23 mouse cellular contexts compared by ENCODE assay signal in genomic region chr1:193572411-193572810, GRCm38 (mm10).
A peak's percentile ranks its signal among the peaks of the same experiment; 100 is the strongest.
DNase-seq lines count a peak whose midpoint lies in the region; ATAC-seq lines count a peak whose summit lies in the region.
"Had no signal": no experiment of that assay in that cellular context is flagged by ENCODE, and none has a peak within 500 bp of the region (broad histone marks: within the 10 kb centered on the region; RNA-seq: fewer than 3 reads in every experiment).

No protein-coding gene starts in this region.

- H3K9me3 ChIP-seq in hindbrain, embryonic 12.5 days (replicated peaks) = no peaks in the 10 kb centered on the region
- H3K9me3 ChIP-seq: forebrain, embryonic 10.5 days; forebrain, embryonic 13.5 days; hindbrain, embryonic 10.5 days; hindbrain, embryonic 15.5 days; kidney, embryonic 15.5 days had no signal

- H3K4me1 ChIP-seq in hindbrain, embryonic 12.5 days = peaks cover 6% of the 10 kb centered on the region; the same call in 1 of the 2 replicates

- peak; percentile 45 for DNase-seq in adrenal gland, adult 2 months
- no peak for DNase-seq in adrenal gland, postnatal 4 days (ENCODE audit: low spot score in 2 of 2)
- DNase-seq in 3T3-L1 (ENCODE audit: low read depth, low spot score) (peak; percentile 52), adipocyte (ENCODE audit: low spot score) (peak; percentile 49)
- DNase-seq in adrenal gland, postnatal 14 days = peak; percentile 13
- DNase-seq in left cerebral cortex, postnatal 36 days (ENCODE audit: low spot score in 2 of 2) = no peak
- DNase-seq: cerebellum, adult 8-10 months; cerebellum, postnatal 36 days; gastrocnemius, postnatal 10 days; gastrocnemius, postnatal 36 days; heart, postnatal 36 days had no signal

- H3K27me3 ChIP-seq in hindbrain, embryonic 12.5 days = no peaks in the 10 kb centered on the region; the same call in 1 of the 2 replicates
- H3K27me3 ChIP-seq: hindbrain, embryonic 15.5 days had no signal

- WGBS in hindbrain, embryonic 12.5 days = 94% methylated on average over 3 of the region's 3 CpGs

- intact Hi-C loops in left cerebral cortex, postnatal 36 days (cut with DNase I) = no loop called here

- H3K4me3 ChIP-seq in hindbrain, embryonic 12.5 days = no peak overlapping the region
- H3K4me3 ChIP-seq: forebrain, embryonic 10.5 days; forebrain, embryonic 13.5 days; hindbrain, embryonic 10.5 days; hindbrain, embryonic 15.5 days; kidney, embryonic 15.5 days had no signal

- no peak overlapping the region for H3K27ac ChIP-seq in hindbrain, embryonic 12.5 days
- H3K27ac ChIP-seq: forebrain, embryonic 10.5 days; forebrain, embryonic 13.5 days; hindbrain, embryonic 10.5 days; hindbrain, embryonic 15.5 days; kidney, embryonic 15.5 days had no signal

- H3K36me3 ChIP-seq in hindbrain, embryonic 12.5 days = no peaks in the 10 kb centered on the region
- H3K36me3 ChIP-seq: forebrain, embryonic 10.5 days; hindbrain, embryonic 10.5 days; hindbrain, embryonic 15.5 days; kidney, embryonic 15.5 days had no signal

- ATAC-seq in hindbrain, embryonic 12.5 days (ENCODE audit: low FRiP score) = no peak
- no peak for ATAC-seq in megakaryocyte-erythroid progenitor cell, adult 5-6 weeks (replicated peaks; ENCODE audit: low FRiP score, low TSS enrichment, poor library complexity, severe bottlenecking)
- ATAC-seq: activated CD4-positive, CD25-positive, alpha-beta regulatory T cell, adult 4 months; CD4-positive, CD25-positive, alpha-beta regulatory T cell, adult 4 months; forebrain, embryonic 13.5 days; forebrain, embryonic 16.5 days; intestine, postnatal 0 days had no signal

- H3K4me2 ChIP-seq in hindbrain, embryonic 12.5 days (replicated peaks) = no peak overlapping the region
- H3K4me2 ChIP-seq: forebrain, embryonic 13.5 days; heart, embryonic 11.5 days; hindbrain, embryonic 15.5 days; kidney, embryonic 15.5 days had no signal

- H3K9ac ChIP-seq in hindbrain, embryonic 12.5 days = no peak overlapping the region
- H3K9ac ChIP-seq: forebrain, embryonic 13.5 days; hindbrain, embryonic 15.5 days; kidney, embryonic 15.5 days had no signal

Comparison
In these comparisons a context has a peak if more than half of its experiments do, and no peak if none do; other contexts are left out.
1. DNase-seq: peak in adrenal gland, adult 2 months (single experiment), 3T3-L1 (single experiment), adipocyte (single experiment) and adrenal gland, postnatal 14 days (single experiment); none in adrenal gland, postnatal 4 days (0 of 2) and left cerebral cortex, postnatal 36 days (0 of 2).